Mouse (Mus musculus) neutrophil, adult 5-6 weeks (primary cell): ENCODE results near the gene Slf1. TPM values are rescaled to one million over a fixed set of nuclear protein-coding genes. Genes with fewer than 3 reads are reported as not detected.
A peak's percentile ranks its signal among the peaks of the same experiment; 100 is the strongest.
"Not testable (repeated sequence)": the region's sequence is repeated elsewhere in the genome, so short reads cannot be mapped to it uniquely, and the experiment has no call there.

ENCODE experiments used
- ATAC-seq: fragments of 151-379, 151-347 bp; 2 replicates; pipeline ENCODE4 v1.8.0; 2017; ENCODE audit warnings: mild to moderate bottlenecking, moderate TSS enrichment; ENCODE audit not compliant: insufficient number of reproducible peaks, poor library complexity, low FRiP score, severe bottlenecking; ENCODE audit errors: extremely low read depth
- total RNA-seq: library from RNA; stranded (forward); fragments of 200-1000 nt; gene quantifications from 2 replicates; pipeline ENCODE4 v1.2.3, GENCODE M21; 2017

Slf1 gene
- total RNA-seq = 24.8 and 28.0 TPM in 2 replicates

DNA sequence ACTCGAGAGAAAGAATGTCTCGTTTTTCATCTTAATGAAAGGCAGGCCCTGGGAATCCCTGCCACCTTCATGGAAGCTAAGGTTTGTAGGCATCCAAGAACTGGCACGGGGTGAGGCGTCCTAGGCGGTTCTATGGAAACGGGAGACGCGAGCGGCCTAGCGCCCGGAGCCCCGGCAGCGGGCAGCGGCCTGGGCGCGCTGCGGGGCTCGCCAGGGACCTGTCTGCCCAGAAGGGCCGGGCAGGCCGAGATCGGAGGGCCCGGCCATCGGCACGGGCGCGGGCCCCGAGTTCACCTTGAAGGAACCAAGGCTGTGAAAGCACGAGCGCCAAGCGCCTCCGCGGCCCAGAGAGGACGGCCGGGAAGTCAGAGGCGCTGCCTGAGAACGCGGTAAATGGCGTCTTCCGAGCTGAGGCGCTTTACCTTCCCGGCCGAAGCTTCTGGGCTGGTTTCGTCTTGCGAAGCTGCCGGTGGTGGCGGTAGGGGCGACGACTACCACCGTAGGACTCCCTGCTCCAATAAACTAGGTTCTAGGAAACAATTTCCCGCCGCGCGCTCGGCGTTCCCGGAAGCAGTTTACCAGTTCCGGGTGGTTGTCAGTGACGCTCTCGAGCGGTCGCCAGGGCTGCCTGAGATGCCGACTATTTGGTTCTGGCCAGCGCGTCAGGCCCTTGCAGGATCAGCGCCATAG is at the start of gene Slf1, which contains the start of gene 2210408I21Rik:
Slf1 (minus strand) TSS at position 543 of the 690 bp plus-strand sequence.
2210408I21Rik (plus strand) TSS at position 610 of the 690 bp plus-strand sequence.
- peak; percentile 92 for ATAC-seq

DNA sequence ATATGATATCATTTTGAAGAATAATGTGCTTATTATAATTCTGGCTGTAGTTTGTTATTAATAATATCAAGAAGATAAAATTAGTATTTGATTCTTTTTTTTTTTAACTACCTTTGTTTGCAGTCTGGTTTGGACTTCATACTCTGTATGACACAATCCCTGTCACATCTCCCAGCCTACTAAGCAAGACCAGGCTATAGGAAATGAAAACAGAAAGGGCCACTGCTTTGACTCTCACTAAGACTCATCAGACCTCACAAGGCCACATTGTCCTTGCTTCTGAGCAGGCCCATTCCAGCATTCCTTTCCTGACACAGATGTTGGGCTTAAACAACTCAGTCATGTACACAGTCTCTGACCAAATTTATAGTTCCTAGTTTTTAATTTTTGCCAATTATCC is 42.7 kb upstream of the Slf1 start:
- no peak for ATAC-seq

DNA sequence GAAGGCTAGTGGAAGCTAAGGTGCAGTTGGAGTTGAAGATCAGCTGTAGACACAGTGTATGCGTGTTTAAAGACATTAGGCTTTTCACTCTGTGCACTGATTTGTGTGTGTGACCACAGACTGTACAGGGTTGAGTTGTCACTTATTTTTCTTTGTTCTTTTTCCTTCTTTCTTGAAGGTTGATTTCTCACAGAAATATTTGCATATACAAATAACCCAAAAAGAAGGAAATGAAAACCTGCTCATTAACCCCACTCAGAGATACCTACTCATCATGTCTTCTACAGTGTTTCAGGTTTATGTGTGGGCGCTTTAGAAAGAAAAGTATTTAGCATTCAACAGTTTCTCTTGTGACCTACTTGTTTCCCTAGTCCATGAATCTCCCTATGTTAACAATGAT is 5.6 kb upstream of the Slf1 start:
- peak; percentile 58; the same call in 1 of the 2 replicates for ATAC-seq

DNA sequence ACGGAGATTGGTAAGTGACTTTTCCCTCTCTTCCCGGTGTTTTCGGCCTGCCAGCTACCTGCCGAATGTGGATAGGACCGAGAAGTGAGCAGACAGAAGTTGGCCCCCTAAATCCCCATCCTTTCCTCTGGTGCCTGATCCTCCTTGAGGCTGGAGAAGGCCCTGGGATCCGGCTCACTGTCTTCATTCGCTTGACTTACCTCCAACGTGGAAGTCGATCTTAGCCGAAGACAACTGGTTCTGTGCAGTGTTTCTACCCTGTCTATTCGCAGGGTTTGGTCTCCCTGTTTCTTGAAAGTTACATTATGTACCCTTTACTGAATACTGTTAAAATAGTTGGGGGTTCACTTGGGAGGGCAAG is 328 bp upstream of the Slf1 start:
- ATAC-seq = 0 out of 2 replicates have a peak, but pooled peaks have one; percentile 22

DNA sequence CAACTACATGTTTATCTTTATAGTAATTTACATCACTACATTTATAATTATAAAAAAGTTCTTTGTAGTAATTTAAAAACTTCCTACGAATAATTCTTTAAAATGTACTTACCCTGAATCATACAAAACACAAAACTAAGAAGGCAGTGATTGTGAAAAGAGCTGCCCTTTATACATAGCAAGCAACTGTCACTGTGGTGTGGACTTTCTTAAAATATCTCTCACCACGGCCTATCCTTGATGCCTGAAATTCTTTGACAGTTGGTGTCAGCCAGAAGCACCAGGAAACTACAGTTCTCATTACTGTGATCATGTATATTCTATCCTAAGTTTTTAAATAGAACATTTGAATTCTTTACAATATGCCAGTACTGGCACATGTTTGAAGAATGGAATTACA is 4.1 kb downstream of the Slf1 start:
- ATAC-seq = no peak

DNA sequence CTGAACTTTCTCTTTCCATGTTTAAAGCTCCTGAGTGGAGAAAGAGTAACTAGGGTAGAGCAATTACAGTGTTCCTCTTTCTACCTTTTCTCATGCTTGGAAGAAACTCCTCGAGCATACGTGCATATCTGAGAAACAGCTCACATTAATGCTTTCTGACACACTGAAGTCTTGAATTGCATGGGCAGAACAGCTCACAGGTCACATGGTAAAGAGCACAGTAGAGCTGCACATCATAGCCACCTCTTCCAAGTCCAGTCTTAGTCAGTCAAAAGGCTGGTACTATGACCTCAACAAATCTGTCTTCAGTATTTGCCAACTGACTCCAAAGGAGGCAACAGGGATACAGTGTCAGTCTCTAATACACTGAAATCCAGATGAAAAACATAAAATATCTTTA is 7.0 kb downstream of the Slf1 start:
- no peak for ATAC-seq

DNA sequence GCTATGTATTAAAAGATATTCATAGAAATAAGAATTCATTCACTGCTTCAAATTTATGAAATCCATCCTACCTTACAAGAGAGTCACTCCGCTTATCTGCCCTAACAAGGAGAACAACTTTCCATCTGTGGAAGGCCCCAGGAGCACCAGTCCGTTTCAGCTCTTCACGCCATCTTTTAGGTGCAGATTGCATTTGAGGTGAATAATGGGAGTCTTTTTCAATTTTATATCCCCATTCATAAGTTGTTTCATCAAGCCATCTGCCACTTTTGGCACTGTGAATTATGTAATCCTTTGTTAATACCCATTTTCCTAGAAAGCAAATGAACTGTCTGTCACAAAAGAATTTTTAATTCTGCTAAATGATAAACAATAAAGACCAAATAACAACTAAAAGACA is 10.1 kb downstream of the Slf1 start:
- no peak for ATAC-seq

DNA sequence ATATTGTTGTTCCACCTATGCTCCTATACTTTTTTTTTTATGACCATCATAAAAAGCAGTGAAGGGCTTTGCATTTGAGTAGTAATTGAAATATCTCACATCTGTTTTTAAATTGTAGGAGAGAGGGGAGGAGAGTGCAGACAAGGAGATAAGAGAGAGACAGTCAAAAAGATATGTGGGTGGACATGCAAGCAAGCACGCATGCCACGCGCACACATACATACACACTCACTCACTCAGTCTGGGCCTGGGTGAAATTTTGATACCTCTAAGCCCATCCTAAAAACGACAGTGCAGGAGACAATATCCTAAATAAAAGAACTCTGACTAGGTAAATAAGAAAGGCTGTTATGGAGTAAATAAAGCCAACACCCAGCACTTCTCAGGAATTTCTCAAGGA is 16.6 kb downstream of the Slf1 start:
- no peak for ATAC-seq

DNA sequence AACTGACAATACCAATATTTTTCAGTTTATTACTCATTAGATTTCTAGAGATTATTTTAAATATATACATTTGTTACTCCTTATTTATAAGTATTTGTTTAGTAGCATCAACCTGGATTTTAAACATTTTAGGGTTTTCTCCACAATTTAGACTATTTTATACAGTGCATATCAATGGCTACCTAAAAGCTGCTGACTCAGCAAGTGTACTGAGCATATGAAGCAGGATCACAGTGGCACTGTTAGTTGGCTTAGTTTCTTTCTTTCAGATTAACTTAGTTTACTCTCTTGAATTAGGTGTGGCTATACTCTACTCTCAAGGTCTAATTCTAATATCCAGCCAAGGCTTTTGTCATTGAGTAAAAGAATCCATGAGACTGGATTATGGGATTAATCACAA is 27.5 kb downstream of the Slf1 start:
- ATAC-seq = no peak

DNA sequence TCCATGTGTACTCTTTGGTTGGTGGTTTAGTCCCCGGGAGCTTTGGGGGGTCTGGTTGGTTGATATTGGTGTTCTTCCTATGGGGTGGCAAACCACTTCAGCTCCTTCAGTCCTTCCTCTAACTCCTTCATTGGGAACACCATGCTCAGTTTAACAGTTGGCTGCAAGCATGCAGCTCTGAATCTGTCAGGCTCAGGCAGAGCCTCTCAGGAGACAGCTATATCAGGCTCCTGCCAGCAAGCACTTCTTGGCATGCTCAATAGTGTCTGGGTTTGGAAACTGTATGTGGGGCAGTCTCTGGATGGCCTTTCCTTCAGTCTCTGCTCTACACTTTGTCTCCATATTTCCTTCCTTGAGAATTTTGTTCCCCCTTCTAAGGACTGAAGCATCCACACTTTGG is 42.4 kb downstream of the Slf1 start:
- ATAC-seq = not testable (repeated sequence)

DNA sequence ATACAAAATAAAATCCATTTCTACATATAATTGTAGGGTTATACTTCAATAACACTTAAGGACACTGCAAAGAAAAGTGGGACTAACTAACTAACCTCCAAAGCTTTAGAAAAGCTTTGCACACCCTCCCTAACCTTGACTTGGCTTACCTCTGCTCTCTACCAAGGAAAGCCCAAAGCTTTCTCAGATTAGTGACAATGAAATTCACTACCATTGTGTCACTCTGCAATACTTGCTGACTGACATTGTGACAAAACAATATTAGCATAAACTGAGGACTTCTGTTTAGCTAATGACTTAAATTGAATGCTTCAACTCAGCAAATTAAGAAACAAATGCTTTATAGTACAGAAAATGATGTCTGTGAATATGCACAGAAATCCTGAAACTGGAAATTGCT is 63.2 kb downstream of the Slf1 start:
- ATAC-seq = no peak

DNA sequence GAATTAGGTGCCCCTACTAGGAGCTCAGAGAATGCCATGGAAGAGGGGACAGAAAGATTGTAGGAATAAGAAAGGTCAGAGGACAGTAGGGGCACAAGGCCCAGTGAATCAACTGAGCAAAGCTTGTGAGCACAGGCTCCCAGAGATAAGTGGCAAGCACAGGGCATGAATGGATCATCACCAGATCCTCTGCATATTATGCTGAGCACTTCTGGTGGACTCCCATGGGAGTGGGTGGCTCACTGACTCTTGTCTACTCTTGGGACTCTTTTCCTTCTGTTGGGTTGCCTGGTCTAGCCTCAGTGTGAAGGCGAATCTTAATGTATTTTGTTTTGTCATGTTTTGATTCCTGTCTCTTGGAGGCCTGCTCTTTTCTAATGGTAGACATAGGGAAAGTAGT is 66.4 kb downstream of the Slf1 start:
- no peak for ATAC-seq

DNA sequence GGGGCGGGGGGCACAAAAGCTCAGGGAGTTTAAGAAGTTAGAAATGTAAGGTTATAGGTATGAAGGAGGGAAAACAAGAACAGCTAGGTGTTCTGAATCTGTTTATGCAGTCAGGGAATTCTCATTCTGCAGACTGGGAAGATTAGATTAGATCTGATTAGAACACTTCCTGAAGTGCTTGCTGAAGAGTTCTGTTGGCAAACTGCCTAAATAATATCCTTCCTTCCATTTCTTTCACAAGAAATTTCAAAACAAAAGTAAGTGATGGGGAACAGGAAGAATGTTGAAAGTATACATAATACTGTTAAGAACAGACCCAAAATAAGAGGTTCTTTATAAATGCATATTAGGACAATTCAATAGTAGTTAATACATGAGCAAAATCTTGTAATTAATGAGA is 72.1 kb downstream of the Slf1 start:
- no peak for ATAC-seq

DNA sequence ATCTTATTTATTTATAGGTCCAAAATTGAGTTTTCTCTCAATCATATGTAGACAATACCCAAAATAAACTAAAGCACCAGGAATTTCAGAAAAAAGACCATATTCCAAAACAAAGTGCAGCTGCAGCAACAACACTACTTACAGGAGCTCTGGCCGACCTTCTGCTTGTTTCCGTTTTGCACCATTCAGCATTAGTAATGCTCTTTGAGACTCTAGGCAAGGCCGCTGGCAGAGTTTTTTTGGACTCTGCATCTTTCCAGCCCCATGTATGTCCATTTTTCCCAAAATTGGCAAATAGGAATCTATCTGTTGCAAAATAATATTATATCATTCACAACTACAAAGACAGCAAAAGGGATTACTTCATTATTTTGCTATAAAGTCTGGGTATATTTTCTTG is 85.5 kb downstream of the Slf1 start:
- ATAC-seq = no peak

DNA sequence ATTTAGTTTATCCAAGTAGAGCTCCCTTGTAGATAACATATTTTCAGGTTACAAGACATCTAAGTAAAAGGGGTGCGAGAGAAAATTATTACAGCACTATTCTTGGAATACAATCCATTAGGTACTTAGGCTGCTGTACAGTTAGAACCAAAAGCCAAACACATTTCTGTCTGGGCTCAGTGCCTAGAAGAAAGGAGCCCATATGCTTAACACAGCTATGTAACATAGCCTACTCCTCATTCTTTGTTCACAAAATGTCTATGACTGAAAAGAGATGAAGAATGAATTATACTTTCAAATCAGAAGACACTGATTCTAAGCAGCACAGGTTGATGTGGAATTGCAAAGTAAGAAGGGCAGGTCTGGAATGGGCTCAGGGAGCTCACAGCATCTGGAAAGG is 86.8 kb downstream of the Slf1 start:
- no peak for ATAC-seq

DNA sequence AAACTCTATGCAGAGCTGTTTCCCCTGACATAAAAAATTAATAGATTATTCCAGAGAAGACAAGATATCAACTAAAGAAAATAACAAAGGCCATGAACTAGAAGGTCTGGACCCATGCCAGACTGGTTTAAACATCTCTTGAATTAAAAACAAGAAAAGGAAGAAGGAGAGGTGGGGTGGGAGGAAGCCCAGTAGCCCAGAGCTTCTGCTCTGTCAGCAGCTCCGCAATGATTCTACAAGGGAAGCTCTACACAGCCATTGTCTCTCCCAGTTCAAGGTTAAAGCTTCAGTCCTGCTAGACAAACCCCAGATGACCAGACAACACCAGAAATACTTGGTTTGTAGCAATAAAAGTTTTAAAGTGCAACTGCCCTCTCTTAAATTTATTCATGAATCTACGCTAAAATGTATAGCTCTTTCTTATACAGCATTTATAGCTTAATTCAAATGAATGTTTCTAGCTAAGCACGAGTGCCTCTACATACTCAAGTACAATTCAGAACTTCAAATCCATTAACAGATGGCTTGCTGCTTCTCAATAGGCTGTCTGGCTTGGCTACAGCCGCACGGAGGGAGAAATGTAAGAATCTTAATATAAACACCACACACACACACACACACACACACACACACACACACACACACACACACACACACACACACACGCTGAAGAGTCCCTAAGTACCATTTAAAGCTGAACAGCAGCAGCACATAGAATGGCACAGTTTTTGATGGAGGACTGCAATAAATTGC is 87.9 kb downstream of the Slf1 start:
- ATAC-seq = no peak

DNA sequence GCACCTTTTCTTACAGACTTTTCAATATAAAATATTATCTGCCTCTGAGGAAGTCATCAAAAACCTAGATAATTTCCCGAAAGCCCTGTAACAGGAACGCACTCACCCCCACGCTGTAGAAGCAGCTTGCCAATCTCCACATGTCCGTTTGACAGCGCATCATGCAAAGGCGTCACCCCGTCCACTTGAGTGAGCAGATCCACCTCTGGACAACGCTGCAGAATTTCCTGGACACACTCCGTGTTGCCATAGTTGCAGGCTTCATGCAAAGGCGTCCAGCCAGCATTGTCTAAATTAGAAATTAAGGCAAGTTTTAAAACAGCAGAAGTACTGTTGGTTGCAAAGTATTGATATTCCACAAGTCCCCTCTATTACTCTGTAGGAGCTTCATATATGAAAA is 88.9 kb downstream of the Slf1 start:
- ATAC-seq = no peak

DNA sequence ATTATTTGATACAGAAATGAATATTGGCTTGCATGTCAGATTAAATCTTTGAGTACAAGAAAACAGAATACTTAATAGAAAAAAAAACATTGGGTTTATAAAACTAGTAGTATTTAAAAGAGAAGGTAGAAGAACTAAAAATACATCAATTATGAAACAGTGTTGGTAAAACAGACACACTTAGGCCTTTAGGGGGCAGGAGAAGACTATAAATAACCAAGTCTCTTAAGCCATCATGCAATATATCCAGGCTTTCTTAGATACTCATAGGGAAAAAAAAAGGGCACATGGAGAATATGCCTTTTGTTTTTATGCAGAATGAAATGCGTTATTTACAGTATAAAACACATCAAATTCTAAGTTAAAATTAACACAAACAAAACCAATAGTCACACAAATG is 89.9 kb downstream of the Slf1 start:
- ATAC-seq = no peak

DNA sequence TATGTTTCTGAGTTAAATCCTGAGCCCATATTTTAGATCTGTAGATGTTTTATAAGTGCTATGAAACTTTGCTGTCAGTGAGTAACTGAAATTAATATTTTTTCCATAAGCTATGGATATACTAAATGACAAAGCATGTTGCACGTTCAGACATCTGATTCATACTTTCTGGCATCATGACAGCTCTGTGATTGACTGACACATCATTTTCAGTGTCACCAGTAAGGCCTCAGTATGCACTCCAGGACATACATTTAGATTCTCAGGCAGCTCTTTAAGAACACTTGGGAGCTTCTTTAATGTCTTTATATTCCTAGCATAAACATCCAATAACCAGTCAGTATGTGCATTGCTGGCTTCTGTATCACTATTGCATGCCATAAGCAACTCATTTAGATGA is 91.9 kb downstream of the Slf1 start:
- no peak for ATAC-seq

DNA sequence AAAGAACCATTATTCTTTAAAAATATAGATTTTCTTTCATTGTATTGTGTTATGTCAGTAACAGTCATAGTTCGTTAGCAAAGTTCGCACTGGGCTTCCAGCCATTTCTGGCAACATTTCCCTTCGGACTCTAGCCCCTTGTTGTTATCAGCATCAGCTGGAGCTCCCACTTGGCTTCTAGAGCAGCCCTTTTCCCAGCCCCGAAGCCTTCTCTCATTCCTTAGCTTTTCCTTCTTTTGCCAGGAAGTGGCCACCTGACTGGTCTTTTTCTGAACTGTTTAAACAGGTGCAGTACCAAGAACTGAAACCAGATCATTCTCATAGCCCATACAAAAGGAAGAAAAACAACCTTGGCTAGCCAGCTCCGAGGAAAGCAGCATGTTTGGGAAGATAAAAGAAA is 105.7 kb downstream of the Slf1 start:
- no peak for ATAC-seq

DNA sequence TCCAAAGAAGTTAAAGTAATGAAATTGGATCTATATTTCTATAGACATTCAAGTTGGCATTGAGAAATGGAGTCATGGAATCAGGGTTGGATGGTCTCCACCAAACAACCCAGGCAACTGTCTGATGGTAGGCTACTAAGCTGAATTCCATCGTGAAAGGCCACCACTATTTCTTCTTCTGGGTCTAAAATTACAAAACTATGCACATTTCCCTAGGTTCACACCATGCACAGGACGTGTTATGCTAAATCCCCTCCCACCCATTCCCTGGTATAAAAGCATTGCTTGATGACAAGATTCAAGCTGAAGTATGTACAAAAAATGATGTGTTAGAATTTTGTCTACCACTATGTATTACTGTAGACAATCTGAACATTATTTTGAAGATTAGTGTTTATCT is 116.4 kb downstream of the Slf1 start:
- no peak for ATAC-seq
